Mouse (Mus musculus) thymus, postnatal 0 days (tissue): ENCODE data around the gene Ctbs. TPM values are rescaled to one million over a fixed set of nuclear protein-coding genes. Genes with fewer than 3 reads are reported as not detected.

ENCODE experiments used
- DNase-seq: peaks from one replicate; pipeline ENCODE4 v3.0.0-alpha.2; 2015; ENCODE audit warnings: low spot score
- polyA plus RNA-seq: library from polyadenylated mRNA; unstranded; fragments of >200 nt; fragmentation: Nextera tagmentation; extraction: Ambion mirVana; gene quantifications from 2 replicates; pipeline ENCODE4 v1.2.1, GENCODE M21; 2015

Ctbs gene
- polyA plus RNA-seq, 1 experiment from 2014 or later: 7.6 TPM

DNA sequence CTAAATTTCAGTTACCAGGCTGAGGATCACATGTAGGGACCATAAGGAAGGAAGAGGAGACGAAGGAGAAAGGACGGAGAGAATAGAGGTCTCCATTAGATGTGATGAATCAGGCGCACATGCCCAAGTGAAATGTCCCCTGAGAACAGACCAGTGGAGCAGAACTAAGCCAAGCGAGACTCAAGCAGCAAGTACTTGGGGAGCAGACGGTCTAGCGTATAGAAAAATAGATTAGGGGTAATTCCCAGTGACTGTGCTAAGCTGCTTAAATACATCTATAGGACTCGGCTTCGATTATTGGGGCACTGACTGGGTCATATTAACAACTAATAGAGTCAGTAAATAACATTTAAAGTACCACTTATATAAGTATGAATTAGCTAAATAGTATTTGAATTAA, 45.3 kb downstream of the Ctbs start:
- no peak for DNase-seq

DNA sequence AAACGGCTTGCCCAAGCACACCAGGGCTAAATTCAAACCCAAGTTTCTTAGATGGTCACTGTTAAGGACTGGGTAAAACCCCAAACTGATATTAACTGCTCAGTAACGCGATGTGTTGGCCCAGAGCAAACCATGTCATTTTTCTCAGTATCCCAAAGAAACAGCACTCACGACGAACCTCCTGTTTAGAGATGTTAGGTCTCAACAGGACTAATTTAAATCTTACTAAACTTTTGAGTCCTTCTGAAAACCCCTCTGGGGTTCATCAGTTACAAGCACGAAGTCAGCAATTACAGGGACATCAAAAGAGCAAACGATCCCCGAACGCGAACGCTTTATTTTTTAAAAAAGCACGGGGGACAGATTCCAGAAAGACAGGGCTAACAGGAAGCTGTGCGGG, 49.4 kb downstream of the Ctbs start:
- DNase-seq: no peak

DNA sequence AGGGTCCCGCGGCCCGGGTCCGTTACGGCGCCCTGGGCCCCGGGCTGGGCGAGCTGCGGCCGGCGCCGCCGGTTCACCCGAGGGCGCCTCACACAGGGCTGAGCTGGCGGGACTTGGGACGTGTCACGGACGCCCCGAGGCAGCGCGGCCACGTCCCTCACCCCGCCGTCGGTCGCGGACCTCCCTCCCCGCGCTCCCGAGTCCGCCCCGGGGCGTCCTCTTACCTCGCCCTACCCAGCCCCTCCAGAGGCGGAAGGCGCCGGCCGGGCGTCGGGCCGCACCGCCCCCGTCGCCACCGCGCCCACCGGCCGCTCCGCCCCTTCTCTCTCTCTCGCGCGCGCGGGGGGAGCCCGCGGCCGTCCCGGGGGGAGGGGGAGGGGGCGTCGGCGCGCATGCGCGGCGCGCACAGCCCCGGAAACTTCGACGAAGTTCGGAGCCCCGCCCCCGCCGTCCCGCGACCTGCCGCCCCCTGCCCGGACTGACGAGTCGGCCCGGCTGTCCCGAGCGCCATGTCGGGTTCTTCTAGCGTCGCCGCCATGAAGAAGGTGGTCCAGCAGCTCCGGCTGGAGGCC, 49.9 kb downstream of the Ctbs start, which contains the start of the genes Spata1 and Gng5:
TSS of gene Spata1 (minus strand) at position 323 of the 572 bp plus-strand sequence.
TSS of gene Gng5 (plus strand) at position 377 of the 572 bp plus-strand sequence.
- peak; percentile 95 for DNase-seq

DNA sequence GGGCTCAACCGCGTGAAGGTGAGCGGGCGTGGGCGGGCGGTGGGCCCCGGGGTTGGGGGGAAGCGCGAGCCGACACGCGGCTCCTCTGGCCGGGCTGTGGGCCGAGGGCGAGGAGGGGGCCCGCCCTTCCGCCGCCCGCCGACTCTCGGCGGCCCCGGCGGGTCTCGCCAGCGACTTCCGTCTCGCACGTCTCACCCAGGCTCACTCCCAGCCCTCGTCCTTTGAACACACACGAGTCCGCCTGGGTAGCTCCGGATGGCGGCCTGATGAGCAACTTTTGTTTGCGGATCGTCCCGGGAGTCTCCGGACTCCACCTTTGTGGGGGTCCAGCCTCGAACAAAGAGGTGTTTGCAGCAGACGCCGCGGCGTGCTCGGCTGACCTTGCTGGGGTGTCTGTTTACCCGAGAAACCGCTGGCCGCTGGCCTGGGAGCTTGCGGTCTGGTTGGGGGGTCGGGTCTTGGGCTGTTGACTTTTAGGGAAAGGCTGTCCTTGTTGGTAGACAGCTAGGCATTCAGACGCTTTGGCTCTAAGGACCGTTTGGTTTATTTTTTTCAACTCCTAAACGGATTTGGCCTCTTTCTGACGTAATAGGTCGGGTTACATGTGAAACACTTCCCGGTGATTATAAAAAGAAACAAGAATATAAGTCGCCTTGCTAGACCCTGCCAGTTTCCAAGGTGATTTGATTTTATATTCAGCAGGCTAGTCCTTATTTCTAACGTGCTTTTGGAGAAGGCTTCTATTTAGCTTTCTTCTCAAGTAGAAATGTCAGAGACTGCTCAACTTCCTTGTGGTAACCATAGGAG, 50.6 kb downstream of the Ctbs start:
- DNase-seq: peak; percentile 80

DNA sequence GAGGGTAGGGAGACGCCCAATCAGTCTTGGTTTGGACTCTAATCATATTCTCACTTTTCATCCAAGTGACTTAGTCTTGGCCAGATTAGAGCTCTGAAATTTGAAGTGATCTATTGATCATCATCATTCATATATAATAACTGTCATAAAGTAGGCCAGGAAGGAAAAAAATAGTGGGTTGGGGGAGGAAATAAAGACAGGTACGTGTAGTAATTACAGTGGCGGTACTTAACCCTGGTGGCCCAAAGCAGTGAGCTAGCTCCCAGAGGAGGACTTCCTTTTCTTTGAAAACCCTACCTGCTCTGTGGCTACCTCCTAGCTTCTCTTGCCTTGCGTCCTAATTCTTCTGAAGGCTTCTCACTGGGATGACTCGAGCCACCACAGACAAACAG, 51.2 kb downstream of the Ctbs start:
- peak; percentile 15 for DNase-seq

DNA sequence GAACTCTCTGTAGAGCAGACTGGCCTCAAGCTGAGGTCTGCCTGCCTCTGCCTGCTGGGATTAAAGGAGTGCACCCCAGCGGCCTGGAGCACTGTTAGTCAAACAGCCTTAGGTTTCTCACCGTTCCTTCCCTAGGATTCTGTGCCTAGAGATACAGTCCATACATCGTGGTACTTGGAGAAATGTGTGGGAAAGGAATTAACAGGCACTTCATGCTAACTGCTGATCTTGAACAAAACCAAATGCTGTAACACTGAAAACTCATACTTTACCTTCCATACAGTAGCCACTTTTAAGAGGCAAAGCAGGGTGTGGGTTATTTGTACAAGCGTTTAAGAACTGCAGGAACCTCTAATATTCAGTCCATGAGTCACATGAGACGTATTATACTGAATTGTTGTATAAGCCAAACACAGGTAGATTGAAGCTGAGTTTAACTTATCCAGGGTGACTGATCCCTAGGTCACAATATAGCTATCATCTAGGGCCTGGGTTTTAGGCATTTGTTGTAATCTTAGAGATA, 52.1 kb downstream of the Ctbs start:
- DNase-seq: no peak

DNA sequence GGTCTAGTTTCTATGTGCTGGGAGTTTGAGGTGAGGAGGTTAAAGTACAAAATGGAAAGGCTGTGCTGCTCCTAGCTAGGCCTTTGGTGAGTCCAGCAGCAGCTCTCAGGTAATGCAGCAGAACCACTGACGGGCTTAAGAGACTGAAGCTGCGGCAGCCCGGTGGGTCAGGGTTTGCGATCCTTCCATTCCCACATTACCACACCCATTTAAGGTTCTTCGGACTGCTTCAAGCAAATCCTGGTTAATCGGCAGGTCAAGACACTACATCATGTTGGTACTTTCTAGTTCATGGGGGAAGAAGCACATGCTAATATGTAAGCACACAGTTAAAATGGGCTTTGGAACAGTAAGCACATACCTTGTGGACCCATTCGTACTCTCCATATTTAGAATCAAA, 57.1 kb downstream of the Ctbs start:
- DNase-seq: no peak

Other genes starting within 250 kb of the Ctbs start
- gene Lpar3, start 228.8 kb upstream of the Ctbs start, polyA plus RNA-seq: 4.6 and 4.7 TPM in 2 replicates
- 12.8 and 13.2 TPM in 2 replicates for gene Ssx2ip, start 45.2 kb upstream of the Ctbs start, polyA plus RNA-seq
- 5.7 and 8.1 TPM in 2 replicates for gene Spata1, start 50.0 kb downstream of the Ctbs start, polyA plus RNA-seq
- 1,086 and 1,155 TPM in 2 replicates for gene Gng5, start 50.0 kb downstream of the Ctbs start, polyA plus RNA-seq
- gene Rpf1, start 71.6 kb downstream of the Ctbs start, polyA plus RNA-seq: 75.1 and 80.8 TPM in 2 replicates
- gene Uox, start 120.6 kb downstream of the Ctbs start, polyA plus RNA-seq: 0.10 and 0.35 TPM in 2 replicates
- gene Dnase2b, start 165.8 kb downstream of the Ctbs start, polyA plus RNA-seq: 0.07 TPM in 1 of 2 replicates, not detected in the other
- gene 4930503B20Rik, start 201.5 kb downstream of the Ctbs start, polyA plus RNA-seq: not detected in 2 replicates
- 0.57 and 0.71 TPM in 2 replicates for gene Samd13, start 235.8 kb downstream of the Ctbs start, polyA plus RNA-seq